Mouse (Mus musculus): ENCODE data around the gene Epb41l3.

GRCm38 (mm10) chr17:69207562-69208312 lies 132.3 kb downstream of the Epb41l3 start:
- no peak for TF ChIP-seq CTCF (IDR thresholded peaks at IDR 0.05; ENCODE audit: borderline replicate concordance, control insufficient read depth, extremely low read depth, insufficient read depth, low read length, poor library complexity)
- TF ChIP-seq POLR2A (IDR thresholded peaks at IDR 0.05; ENCODE audit: control insufficient read depth, extremely low read depth, insufficient read depth, low read length, poor library complexity): no peak
